Mouse (Mus musculus): ENCODE results near the gene Olfr1450.
"Not testable (repeated sequence)": the region's sequence is repeated elsewhere in the genome, so short reads cannot be mapped to it uniquely, and the experiment has no call there.

Olfr1450 gene

GRCm38 (mm10) chr19:12949958-12950357 lies at the start of gene Olfr1450:
Gene Olfr1450, plus strand, starts transcription at chr19:12950258.
- in situ Hi-C loops (cut with MseI, MboI), result no loop called here

- in situ Hi-C loops (cut with MseI, MboI), result no loop called here
Measured at GRCm38 (mm10) chr19:12903643-12904042, 46.4 kb upstream of the Olfr1450 start, which contains the start of gene Olfr1447. Gene Olfr1447, minus strand, starts transcription at chr19:12903743.

- in situ Hi-C loops (cut with MseI, MboI), result no loop called here
Measured at GRCm38 (mm10) chr19:12924319-12924718, 25.7 kb upstream of the Olfr1450 start, which contains the start of gene Olfr1448. Gene Olfr1448, minus strand, starts transcription at chr19:12924419.

- in situ Hi-C loops (cut with MseI, MboI), result no loop called here
Measured at GRCm38 (mm10) chr19:12930540-12930939, 19.5 kb upstream of the Olfr1450 start, which contains the start of gene Olfr1449. Gene Olfr1449, plus strand, starts transcription at chr19:12930840.

DNA sequence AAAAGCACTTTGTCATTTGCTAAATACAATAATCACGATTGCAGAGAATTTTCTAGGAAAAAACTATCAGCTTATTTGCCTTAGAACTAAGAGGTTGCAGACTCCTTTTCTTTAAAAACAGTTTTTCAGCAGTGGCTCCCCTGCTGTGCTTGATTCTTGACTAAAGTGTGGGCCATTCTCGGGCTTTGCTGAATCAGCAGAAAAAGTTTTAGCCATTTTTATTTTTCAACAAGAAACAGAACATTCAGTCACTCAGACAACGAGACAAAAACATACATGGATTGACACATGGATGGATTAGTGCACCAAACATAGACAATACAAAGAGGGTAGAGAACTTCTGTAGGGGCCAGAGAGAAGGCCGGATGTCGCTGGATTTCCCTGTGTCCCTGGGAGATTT lies 20.0 kb downstream of the Olfr1450 start:
- in situ Hi-C loops (cut with MseI, MboI), result not testable (repeated sequence)

GRCm38 (mm10) chr19:12992316-12992715 lies 42.3 kb downstream of the Olfr1450 start:
- in situ Hi-C loops (cut with MseI, MboI), result not testable (repeated sequence)

DNA sequence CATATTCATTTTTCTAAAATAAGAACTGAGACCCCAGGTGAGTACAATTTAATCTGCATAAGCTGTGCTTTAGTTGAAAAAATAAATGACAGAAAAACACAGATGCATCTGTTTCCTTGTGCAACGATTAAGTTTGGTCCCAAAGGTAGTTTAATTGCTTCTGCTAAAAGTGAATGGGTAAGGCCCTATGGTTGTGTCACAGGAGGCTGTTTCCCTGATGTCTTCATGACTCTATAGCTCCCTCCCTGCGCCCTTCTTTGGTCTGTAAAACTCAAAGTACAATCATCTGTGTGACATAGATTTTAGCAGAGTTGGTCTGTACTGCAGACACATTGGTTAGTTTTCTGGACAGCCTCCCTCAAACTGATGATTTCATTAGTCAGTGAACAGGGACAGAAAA lies 44.7 kb downstream of the Olfr1450 start, which contains the start of gene Olfr1451:
Gene Olfr1451, plus strand, starts transcription at position 301 of the 400 bp plus-strand sequence.
- in situ Hi-C loops (cut with MseI, MboI), result no loop called here
